Mouse (Mus musculus): Measurements from ENCODE around the gene Lpar3. TPM values are rescaled to one million over a fixed set of nuclear protein-coding genes. Genes with fewer than 3 reads are reported as not detected.

Gene Lpar3
- polyA plus RNA-seq, 1 experiment from 2014 or later, result 1.2 TPM

DNA sequence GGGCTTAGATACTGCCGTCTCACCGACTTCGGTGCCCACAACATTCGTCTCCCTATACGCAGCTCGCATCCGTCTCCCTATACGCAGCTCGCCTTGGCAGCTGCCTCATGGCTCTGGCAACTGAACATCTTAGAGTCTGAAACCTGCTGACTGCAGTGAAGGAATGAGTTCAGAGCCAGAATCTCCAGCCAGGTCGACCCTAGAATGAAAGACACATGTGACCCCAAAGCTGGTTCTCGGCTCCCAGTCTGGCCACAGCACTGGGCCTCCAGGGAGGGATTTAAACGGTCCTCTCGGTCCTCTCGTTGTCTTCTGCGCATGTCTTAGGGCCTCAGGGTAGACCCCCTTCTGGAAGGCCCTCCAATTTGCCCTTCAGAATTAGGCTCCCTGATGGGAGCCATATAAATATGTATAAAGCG is 97.8 kb downstream of the Lpar3 start:
- Histone ChIP-seq H3K36me3 (no peaks in the 10 kb centered on the region), H3K27ac (no peak overlapping the region), H3K9me3 (no peaks in the 10 kb centered on the region), H3K9ac (no peak overlapping the region), H3K4me1 (no peaks in the 10 kb centered on the region), H3K4me3 (replicated peaks) (no peak overlapping the region), H3K4me2 (no peak overlapping the region), H3K27me3 (replicated peaks) (no peaks in the 10 kb centered on the region)
- WGBS, result 78% methylated on average over 16 of the region's 16 CpGs
- no peak for ATAC-seq (ENCODE audit: insufficient read depth, low FRiP score, low read depth)

DNA sequence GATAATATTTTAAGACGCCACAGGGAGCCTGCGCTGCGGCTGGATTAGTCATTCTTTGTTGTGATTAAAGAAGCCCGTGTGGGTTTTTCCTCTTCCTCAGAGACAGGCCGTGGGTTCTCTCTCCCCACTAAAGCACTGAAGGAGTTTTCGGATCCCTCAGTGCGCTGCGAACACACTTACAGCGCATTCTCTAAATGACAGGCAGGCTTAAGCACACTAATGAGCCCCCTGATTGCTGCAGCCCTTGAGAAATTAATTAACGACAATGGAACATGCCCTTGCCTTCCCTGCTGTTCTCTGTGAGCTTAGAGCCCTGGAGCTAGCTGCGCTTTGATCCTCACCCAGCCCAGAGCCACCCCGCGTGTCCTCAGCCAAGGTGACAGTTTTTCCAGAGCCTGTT is 98.2 kb downstream of the Lpar3 start:
- H3K36me3 ChIP-seq, result no peaks in the 10 kb centered on the region
- no peaks in the 10 kb centered on the region for H3K27me3 ChIP-seq (replicated peaks)
- no peaks in the 10 kb centered on the region for H3K9me3 ChIP-seq
- H3K4me1 ChIP-seq, result no peaks in the 10 kb centered on the region
- WGBS, result 51% methylated on average over 13 of the region's 13 CpGs
- ATAC-seq (ENCODE audit: insufficient read depth, low FRiP score, low read depth), result no peak
- H3K4me3 ChIP-seq (replicated peaks), result no peak overlapping the region
- no peak overlapping the region for H3K27ac ChIP-seq
- no peak overlapping the region for H3K4me2 ChIP-seq
- H3K9ac ChIP-seq, result no peak overlapping the region

DNA sequence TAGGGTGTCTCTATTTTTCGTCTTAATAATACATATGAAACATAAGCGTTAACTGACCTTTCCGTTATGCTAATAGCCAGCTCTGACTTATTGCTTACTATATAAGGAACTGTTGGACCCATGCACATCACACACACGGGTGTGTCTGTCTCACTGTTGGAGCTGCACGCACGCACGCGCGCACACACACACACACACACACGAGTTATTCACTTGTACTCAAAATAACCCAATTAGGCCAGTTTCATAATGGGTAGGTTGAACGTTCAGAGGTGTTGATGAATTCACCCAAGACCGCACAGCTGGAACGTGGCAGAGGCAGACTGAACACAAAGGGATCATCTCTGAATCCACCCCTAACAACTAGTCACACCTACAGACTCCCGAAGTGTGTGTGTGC is 98.7 kb downstream of the Lpar3 start:
- H3K9ac ChIP-seq, result no peak overlapping the region
- H3K27me3 ChIP-seq (replicated peaks), result no peaks in the 10 kb centered on the region
- no peak overlapping the region for H3K27ac ChIP-seq
- ATAC-seq (ENCODE audit: insufficient read depth, low FRiP score, low read depth), result no peak
- H3K4me3 ChIP-seq (replicated peaks), result no peak overlapping the region
- H3K4me2 ChIP-seq, result no peak overlapping the region
- H3K9me3 ChIP-seq, result no peaks in the 10 kb centered on the region
- WGBS, result 83% methylated on average over 14 of the region's 14 CpGs
- no peaks in the 10 kb centered on the region for H3K4me1 ChIP-seq
- no peaks in the 10 kb centered on the region for H3K36me3 ChIP-seq

DNA sequence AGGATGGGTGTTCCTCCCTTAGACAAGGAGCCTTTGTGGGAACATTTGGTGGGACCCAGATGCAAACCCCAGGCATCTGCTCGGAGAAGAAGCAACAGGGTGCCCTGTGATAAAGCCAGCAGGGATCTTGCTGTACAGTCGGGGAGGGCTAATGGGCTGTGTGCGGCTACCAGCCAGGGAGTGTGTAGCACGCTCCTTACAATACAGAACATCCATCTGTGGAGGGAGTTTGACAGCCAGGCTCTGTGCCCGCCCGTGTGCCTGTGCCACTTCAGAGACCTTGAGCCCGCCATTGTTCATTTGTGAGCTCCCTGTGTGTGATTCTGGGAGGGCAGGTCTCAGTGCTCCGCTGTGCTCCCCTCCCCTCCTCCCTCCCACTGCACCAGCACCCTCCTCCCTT is 104.2 kb downstream of the Lpar3 start:
- H3K4me2 ChIP-seq, result no peak overlapping the region

DNA sequence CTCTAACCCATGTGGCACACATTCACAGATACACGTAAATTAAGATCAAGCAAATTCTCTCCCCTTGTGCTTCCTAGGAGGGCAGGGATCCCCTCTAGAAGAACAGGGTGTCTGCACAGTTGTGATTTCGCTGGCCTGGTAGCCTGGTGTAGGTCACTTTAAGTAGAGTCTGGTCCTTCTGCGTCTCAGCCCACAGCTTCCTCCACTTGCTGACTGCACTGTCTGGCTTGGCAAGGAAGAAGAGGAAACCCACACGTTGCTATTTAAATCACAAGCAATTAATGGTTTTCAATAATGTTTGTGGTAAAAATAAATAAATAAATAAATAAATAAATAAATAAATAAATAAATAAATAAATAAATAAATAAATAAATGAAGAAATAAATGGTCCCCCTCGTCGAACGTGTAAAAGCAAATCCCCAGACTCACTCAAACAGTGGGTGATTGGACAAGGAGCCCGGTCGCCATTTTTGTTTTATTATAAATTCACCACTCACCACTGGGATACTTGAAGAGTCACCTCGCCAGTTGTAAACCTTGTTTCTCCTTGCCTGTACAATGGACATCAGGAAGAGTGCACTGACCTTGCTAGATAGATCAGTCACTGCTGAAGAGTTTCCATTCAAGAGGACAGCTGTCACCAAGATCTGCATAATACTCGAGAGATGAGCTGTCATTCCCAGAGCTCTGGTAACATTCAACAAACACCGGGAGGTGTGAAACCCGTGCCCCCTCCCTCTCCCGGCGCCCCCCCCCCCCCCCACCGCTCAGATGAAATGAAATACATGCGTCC is 106.2 kb downstream of the Lpar3 start:
- no peaks in the 10 kb centered on the region for H3K36me3 ChIP-seq
- H3K27me3 ChIP-seq (replicated peaks), result no peaks in the 10 kb centered on the region
- no peak for ATAC-seq (ENCODE audit: insufficient read depth, low FRiP score, low read depth)
- H3K9ac ChIP-seq, result no peak overlapping the region
- no peaks in the 10 kb centered on the region for H3K9me3 ChIP-seq
- no peak overlapping the region for H3K27ac ChIP-seq
- no peaks in the 10 kb centered on the region for H3K4me1 ChIP-seq
- H3K4me2 ChIP-seq, result peak overlapping the region; percentile 56; the same call in 1 of the 2 replicates
- H3K4me3 ChIP-seq (replicated peaks), result no peak overlapping the region
- WGBS, result 41% methylated on average over 14 of the region's 17 CpGs

More for the DNA sequence above, 104.2 kb downstream of the Lpar3 start:
- Histone ChIP-seq H3K9ac (no peak overlapping the region), H3K9me3 (no peaks in the 10 kb centered on the region), H3K27me3 (replicated peaks) (no peaks in the 10 kb centered on the region), H3K4me3 (replicated peaks) (no peak overlapping the region), H3K4me1 (no peaks in the 10 kb centered on the region), H3K36me3 (no peaks in the 10 kb centered on the region), H3K27ac (no peak overlapping the region)
- WGBS, result 60% methylated on average over 8 of the region's 8 CpGs
- no peak for ATAC-seq (ENCODE audit: insufficient read depth, low FRiP score, low read depth)

DNA sequence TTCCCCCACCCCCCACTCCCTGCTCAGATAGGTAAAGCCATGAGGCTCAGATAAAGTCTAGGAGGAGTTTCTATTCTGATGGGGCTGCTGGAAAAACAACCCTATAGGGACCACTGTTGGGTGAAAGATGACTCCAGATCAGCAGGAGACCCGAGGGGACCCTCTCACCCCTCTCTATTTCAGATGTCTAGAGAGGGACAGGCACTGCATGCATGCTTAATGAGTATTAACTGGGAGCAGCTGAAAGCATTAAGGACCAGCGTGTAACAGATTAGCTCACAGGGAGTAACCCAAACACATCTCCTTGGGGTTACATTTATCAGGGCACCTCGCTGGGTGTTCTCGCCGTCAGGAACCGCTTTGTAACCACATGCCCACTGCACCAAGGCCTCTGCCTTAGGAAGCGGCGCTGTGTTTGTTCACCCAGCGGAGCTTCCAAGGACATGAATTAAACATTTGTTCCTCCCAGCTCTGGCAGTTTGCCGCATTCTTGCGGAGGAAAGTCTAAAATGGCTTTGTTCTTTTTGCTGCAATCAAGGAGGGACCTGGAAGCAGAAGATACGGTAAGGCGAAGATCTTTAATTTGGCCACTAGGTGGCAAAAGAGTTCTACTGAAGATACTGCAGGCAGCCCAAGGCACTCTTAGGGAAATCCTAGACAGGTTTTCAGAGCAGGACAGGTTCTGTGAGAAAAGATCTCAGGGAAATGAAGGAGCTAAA is 106.9 kb downstream of the Lpar3 start:
- peak; percentile 71 for ATAC-seq (ENCODE audit: insufficient read depth, low FRiP score, low read depth)
- H3K4me2 ChIP-seq, result peak overlapping the region; percentile 56
- no peak overlapping the region for H3K27ac ChIP-seq
- no peaks in the 10 kb centered on the region for H3K9me3 ChIP-seq
- H3K27me3 ChIP-seq (replicated peaks), result no peaks in the 10 kb centered on the region
- H3K4me1 ChIP-seq, result no peaks in the 10 kb centered on the region
- WGBS, result under 1% methylated on average over 13 of the region's 13 CpGs
- peak overlapping the region; percentile 24 for H3K4me3 ChIP-seq (replicated peaks)
- no peaks in the 10 kb centered on the region for H3K36me3 ChIP-seq
- no peak overlapping the region for H3K9ac ChIP-seq

DNA sequence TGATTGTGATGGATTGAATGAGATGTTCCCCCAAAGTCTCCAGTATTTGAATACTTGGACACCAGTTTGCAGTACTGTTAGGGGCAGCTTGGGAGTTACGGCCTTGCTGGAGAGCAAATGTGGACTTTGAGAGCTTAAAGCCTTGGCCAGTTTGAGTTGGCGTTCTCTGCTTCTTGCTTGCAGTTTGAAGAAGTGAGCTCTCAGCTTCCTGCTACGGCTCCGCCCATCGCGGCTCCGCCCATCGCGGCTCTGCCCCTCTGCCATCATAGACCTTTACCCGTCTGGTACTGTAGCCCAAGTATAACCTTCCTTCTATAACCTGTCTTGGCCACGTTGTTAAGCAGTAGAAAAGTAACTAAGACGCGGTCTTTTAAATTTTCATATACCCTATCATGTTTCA is 108.0 kb downstream of the Lpar3 start:
- WGBS, result 12% methylated on average over 13 of the region's 13 CpGs
- no peaks in the 10 kb centered on the region for H3K36me3 ChIP-seq
- H3K9ac ChIP-seq, result no peak overlapping the region
- H3K4me2 ChIP-seq, result peak overlapping the region; percentile 56
- H3K27me3 ChIP-seq (replicated peaks), result no peaks in the 10 kb centered on the region
- H3K4me1 ChIP-seq, result no peaks in the 10 kb centered on the region
- H3K9me3 ChIP-seq, result no peaks in the 10 kb centered on the region
- 0 out of 2 replicates have a peak, but pooled peaks have one; percentile 35 for ATAC-seq (ENCODE audit: insufficient read depth, low FRiP score, low read depth)
- H3K27ac ChIP-seq, result no peak overlapping the region
- peak overlapping the region; percentile 24; the same call in 1 of the 2 replicates for H3K4me3 ChIP-seq (replicated peaks)

DNA sequence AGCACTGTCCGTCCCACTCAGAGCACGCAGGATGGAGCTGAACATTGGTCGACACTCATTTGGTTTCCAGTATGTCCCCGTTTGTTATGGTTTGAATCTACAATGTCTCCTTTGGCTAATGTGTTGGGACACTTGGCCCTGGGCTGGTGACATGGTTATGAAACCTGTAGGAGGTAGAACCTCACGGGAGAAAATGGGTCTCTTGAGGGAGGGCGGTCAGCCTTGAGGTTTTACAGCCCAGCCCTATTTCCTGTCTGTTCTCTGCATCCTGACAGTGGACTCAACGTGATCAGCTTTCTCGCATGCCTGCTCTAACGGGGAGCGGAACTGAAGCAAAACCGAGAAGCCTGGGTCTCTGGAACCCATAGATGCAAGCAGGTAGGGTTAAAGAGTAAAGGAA is 111.1 kb downstream of the Lpar3 start:
- H3K4me3 ChIP-seq (replicated peaks), result no peak overlapping the region
- H3K27ac ChIP-seq, result no peak overlapping the region
- no peaks in the 10 kb centered on the region for H3K27me3 ChIP-seq (replicated peaks)
- ATAC-seq (ENCODE audit: insufficient read depth, low FRiP score, low read depth), result no peak
- H3K9me3 ChIP-seq, result no peaks in the 10 kb centered on the region
- no peaks in the 10 kb centered on the region for H3K4me1 ChIP-seq
- H3K4me2 ChIP-seq, result no peak overlapping the region
- no peak overlapping the region for H3K9ac ChIP-seq
- 75% methylated on average over 11 of the region's 11 CpGs for WGBS
- no peaks in the 10 kb centered on the region for H3K36me3 ChIP-seq

DNA sequence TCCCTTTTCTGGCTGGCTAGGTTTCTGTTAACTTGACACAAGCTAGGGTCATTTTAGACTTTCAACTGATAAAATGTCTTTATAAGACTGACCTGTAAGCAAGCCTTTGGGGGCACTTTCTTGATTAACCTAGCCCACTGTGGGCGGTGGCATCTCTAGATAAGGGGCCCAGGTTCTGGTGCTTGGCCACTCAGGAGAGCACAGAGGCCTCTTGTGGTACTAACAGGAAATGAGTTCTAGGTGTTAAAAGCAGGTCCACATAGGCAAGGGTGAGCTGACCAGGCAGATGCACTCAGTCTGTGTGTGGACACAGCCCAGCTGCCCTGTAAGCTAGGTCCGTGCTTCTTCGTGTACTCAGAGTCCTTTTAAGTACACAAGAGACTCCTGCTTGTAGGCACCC is 112.5 kb downstream of the Lpar3 start:
- no peak for ATAC-seq (ENCODE audit: insufficient read depth, low FRiP score, low read depth)
- 67% methylated on average over 3 of the region's 3 CpGs for WGBS

DNA sequence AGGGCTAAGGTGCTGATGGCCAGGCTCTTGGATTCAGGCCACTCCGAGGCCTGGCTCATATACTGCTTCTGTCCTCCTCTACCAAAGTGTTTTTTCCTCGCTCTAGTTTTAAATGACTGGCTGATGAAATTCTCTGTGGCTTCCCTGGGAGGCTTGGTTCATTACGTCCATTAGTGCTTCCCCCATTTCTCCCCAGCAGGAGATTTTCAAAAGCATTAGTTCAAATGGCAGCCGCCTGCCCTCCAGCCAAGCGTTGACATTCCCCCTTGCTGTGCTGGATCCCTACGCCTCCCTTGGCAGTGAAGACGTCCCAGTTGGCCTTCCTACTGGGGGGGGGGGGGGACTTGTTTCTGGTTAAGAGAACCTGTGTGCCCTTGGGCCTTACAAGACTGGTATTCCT is 113.3 kb downstream of the Lpar3 start:
- H3K9ac ChIP-seq, result no peak overlapping the region

More for the DNA sequence above, 112.5 kb downstream of the Lpar3 start:
- Histone ChIP-seq H3K27ac (no peak overlapping the region), H3K36me3 (no peaks in the 10 kb centered on the region), H3K9ac (no peak overlapping the region), H3K9me3 (no peaks in the 10 kb centered on the region), H3K4me1 (0 out of 2 replicates have a peak, but pooled peaks cover 3% of the 10 kb centered on the region), H3K4me2 (no peak overlapping the region), H3K4me3 (replicated peaks) (no peak overlapping the region), H3K27me3 (replicated peaks) (no peaks in the 10 kb centered on the region)

More for the DNA sequence above, 113.3 kb downstream of the Lpar3 start:
- H3K27me3 ChIP-seq (replicated peaks), result no peaks in the 10 kb centered on the region
- H3K4me2 ChIP-seq, result no peak overlapping the region
- 0 out of 2 replicates have a peak, but pooled peaks cover 3% of the 10 kb centered on the region for H3K4me1 ChIP-seq
- 65% methylated on average over 7 of the region's 7 CpGs for WGBS
- H3K36me3 ChIP-seq, result no peaks in the 10 kb centered on the region
- H3K9me3 ChIP-seq, result no peaks in the 10 kb centered on the region
- no peak for ATAC-seq (ENCODE audit: insufficient read depth, low FRiP score, low read depth)
- no peak overlapping the region for H3K4me3 ChIP-seq (replicated peaks)
- H3K27ac ChIP-seq, result no peak overlapping the region

All from stomach, embryonic 15.5 days (tissue).